Mouse (Mus musculus): ENCODE measurements around the gene Nucb1. TPM values are rescaled to one million over a fixed set of nuclear protein-coding genes. Genes with fewer than 3 reads are reported as not detected.
"Not testable (repeated sequence)": the region's sequence is repeated elsewhere in the genome, so short reads cannot be mapped to it uniquely, and the experiment has no call there.

The Nucb1 gene
- polyA plus RNA-seq, 1 experiment from 2014 or later: 190 TPM

DNA sequence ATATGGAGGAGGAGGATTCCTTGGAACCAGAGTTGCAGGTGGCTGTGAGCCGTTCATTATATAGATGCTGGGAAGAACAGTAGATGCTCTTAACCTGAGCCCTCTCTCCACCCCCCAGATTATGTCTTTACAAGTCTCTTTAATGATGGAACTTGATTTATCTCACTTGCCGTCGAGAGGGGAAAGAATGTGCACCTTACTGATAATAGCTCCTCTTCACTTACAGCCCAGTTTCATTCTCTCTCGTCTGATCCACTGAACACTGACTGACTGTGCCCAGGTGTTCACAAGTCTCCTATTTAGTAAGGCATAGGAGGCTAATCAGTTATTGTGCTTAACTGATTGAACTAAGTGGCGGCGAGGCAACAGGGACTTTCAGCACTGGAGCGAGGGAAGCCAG, 20.6 kb downstream of the Nucb1 start:
- Histone ChIP-seq H3K27ac (ENCODE audit: low read depth, low read length) (no peak overlapping the region), H3K4me2 (replicated peaks; ENCODE audit: low read depth, low read length) (no peak overlapping the region), H3K4me1 (ENCODE audit: control insufficient read depth, insufficient read depth, low read length) (0 out of 2 replicates have a peak, but pooled peaks cover 17% of the 10 kb centered on the region), H3K27me3 (ENCODE audit: control insufficient read depth, insufficient read depth, low read length) (no peaks in the 10 kb centered on the region), H3K4me3 (ENCODE audit: low read length) (no peak overlapping the region), H3K9ac (ENCODE audit: low read depth, low read length) (no peak overlapping the region), H3K9me3 (ENCODE audit: control insufficient read depth, low read length) (no peaks in the 10 kb centered on the region), H3K36me3 (ENCODE audit: control insufficient read depth, insufficient read depth, low read length) (peaks cover 25% of the 10 kb centered on the region)
- WGBS: 62% methylated on average over 7 of the region's 7 CpGs
- ATAC-seq (ENCODE audit: low FRiP score, low TSS enrichment): no peak

- Histone ChIP-seq H3K36me3 (ENCODE audit: control insufficient read depth, insufficient read depth, low read length) (peaks cover 15% of the 10 kb centered on the region; the same call in 1 of the 2 replicates), H3K27ac (ENCODE audit: low read depth, low read length) (peak within 1 kb of the TSS; percentile 59; the same call in 1 of the 2 replicates), H3K27me3 (ENCODE audit: control insufficient read depth, insufficient read depth, low read length) (no peaks in the 10 kb centered on the region), H3K9me3 (ENCODE audit: control insufficient read depth, low read length) (no peaks in the 10 kb centered on the region), H3K4me3 (ENCODE audit: low read length) (peak within 1 kb of the TSS; percentile 39), H3K4me1 (ENCODE audit: control insufficient read depth, insufficient read depth, low read length) (0 out of 2 replicates have a peak, but pooled peaks cover 17% of the 10 kb centered on the region), H3K9ac (ENCODE audit: low read depth, low read length) (peak within 1 kb of the TSS; percentile 61), H3K4me2 (replicated peaks; ENCODE audit: low read depth, low read length) (peak within 1 kb of the TSS; percentile 72)
- peak; percentile 44 for ATAC-seq (ENCODE audit: low FRiP score, low TSS enrichment)
- WGBS: 11% methylated on average over 37 of the region's 38 CpGs
These were observed 21.7 kb downstream of the Nucb1 start, which contains the start of gene Dhdh for GRCm38 (mm10) chr7:45488293-45489204. Gene Dhdh (minus strand): TSS chr7:45488805.

- peak overlapping the region; percentile 72 for H3K4me2 ChIP-seq (replicated peaks; ENCODE audit: low read depth, low read length)
- H3K4me3 ChIP-seq (ENCODE audit: low read length): peak overlapping the region; percentile 39
- no peaks in the 10 kb centered on the region for H3K27me3 ChIP-seq (ENCODE audit: control insufficient read depth, insufficient read depth, low read length)
- peak overlapping the region; percentile 59; the same call in 1 of the 2 replicates for H3K27ac ChIP-seq (ENCODE audit: low read depth, low read length)
- ATAC-seq (ENCODE audit: low FRiP score, low TSS enrichment): peak; percentile 11; the same call in 1 of the 2 replicates
- peak overlapping the region; percentile 61; the same call in 1 of the 2 replicates for H3K9ac ChIP-seq (ENCODE audit: low read depth, low read length)
- H3K36me3 ChIP-seq (ENCODE audit: control insufficient read depth, insufficient read depth, low read length): peaks cover 8% of the 10 kb centered on the region; the same call in 1 of the 2 replicates
- 34% methylated on average over 11 of the region's 11 CpGs for WGBS
- no peaks in the 10 kb centered on the region for H3K9me3 ChIP-seq (ENCODE audit: control insufficient read depth, low read length)
- H3K4me1 ChIP-seq (ENCODE audit: control insufficient read depth, insufficient read depth, low read length): 0 out of 2 replicates have a peak, but pooled peaks cover 17% of the 10 kb centered on the region
These were observed 22.3 kb downstream of the Nucb1 start for GRCm38 (mm10) chr7:45487861-45488292.

DNA sequence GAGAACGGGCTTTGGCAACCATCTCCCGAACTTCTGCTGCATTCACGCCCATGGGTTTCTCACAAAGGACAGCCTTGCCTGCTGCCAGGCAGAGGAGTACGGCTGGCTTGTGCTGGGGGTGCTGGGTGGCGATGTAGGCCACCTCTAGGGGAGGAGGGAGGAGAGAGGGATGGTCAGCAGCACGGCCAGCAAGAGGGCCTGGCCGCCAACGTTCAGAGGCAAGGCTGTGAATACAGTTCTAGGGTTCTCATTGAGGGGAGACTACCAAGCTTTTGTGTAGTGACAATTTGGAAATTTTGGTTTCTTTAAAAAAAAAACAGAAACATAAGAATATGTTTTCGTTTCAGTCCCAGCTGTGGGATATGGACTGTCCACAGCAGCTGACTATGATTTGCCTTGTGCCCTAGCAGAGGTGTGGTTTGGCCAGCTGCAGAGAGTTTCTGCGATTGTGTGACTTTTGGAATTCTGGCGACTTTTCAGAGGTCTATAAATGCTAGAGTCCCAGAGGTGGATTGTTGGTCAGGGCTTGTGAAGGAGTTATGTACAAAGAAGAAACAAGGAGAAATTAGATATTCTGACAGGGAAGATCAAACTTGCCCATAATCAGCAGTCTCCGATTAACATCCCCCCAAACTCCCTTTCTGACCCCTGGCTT, 23.3 kb downstream of the Nucb1 start, which contains the start of gene Gm45808:
Gm45808 (minus strand) TSS at position 51 of the 655 bp plus-strand sequence.
- Histone ChIP-seq H3K27ac (ENCODE audit: low read depth, low read length) (no peak within 1 kb of the TSS), H3K36me3 (ENCODE audit: control insufficient read depth, insufficient read depth, low read length) (0 out of 2 replicates have a peak, but pooled peaks cover under 1% of the 10 kb centered on the region), H3K9me3 (ENCODE audit: control insufficient read depth, low read length) (no peaks in the 10 kb centered on the region), H3K4me1 (ENCODE audit: control insufficient read depth, insufficient read depth, low read length) (0 out of 2 replicates have a peak, but pooled peaks cover 17% of the 10 kb centered on the region), H3K9ac (ENCODE audit: low read depth, low read length) (no peak within 1 kb of the TSS), H3K4me2 (replicated peaks; ENCODE audit: low read depth, low read length) (no peak within 1 kb of the TSS), H3K27me3 (ENCODE audit: control insufficient read depth, insufficient read depth, low read length) (no peaks in the 10 kb centered on the region), H3K4me3 (ENCODE audit: low read length) (no peak within 1 kb of the TSS)
- WGBS: 85% methylated on average over 12 of the region's 12 CpGs
- no peak for ATAC-seq (ENCODE audit: low FRiP score, low TSS enrichment)

DNA sequence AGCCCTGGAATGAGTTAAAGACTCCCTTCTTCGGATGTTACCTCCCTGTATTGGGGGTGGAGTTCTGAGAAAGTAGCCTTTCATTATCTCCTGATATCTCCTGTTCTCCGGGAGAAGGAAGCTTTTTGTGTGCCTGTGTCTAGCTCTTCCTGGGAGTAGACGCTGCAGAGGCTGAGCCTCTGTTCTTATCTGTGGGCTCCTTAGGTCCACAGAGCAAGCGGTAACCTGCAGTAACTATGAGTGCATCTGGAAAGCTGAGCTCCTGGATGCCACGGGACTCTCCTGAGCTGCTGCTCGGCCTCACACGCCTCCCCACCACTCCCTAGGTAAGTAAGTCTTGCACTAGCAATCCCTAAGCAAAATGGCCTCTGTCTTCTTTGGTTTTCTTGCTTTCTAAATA, 24.0 kb downstream of the Nucb1 start:
- H3K27me3 ChIP-seq (ENCODE audit: control insufficient read depth, insufficient read depth, low read length): no peaks in the 10 kb centered on the region
- H3K4me1 ChIP-seq (ENCODE audit: control insufficient read depth, insufficient read depth, low read length): 0 out of 2 replicates have a peak, but pooled peaks cover 12% of the 10 kb centered on the region
- no peak for ATAC-seq (ENCODE audit: low FRiP score, low TSS enrichment)
- H3K9me3 ChIP-seq (ENCODE audit: control insufficient read depth, low read length): no peaks in the 10 kb centered on the region
- no peak overlapping the region for H3K27ac ChIP-seq (ENCODE audit: low read depth, low read length)
- H3K4me3 ChIP-seq (ENCODE audit: low read length): no peak overlapping the region
- no peaks in the 10 kb centered on the region for H3K36me3 ChIP-seq (ENCODE audit: control insufficient read depth, insufficient read depth, low read length)
- no peak overlapping the region for H3K9ac ChIP-seq (ENCODE audit: low read depth, low read length)
- WGBS: 73% methylated on average over 7 of the region's 7 CpGs
- H3K4me2 ChIP-seq (replicated peaks; ENCODE audit: low read depth, low read length): no peak overlapping the region

GRCm38 (mm10) chr7:45484985-45485384, 25.2 kb downstream of the Nucb1 start:
- H3K27ac ChIP-seq (ENCODE audit: low read depth, low read length); H3K27me3 ChIP-seq (ENCODE audit: control insufficient read depth, insufficient read depth, low read length); H3K4me1 ChIP-seq (ENCODE audit: control insufficient read depth, insufficient read depth, low read length); H3K9ac ChIP-seq (ENCODE audit: low read depth, low read length); H3K36me3 ChIP-seq (ENCODE audit: control insufficient read depth, insufficient read depth, low read length); H3K4me2 ChIP-seq (replicated peaks; ENCODE audit: low read depth, low read length); ATAC-seq (ENCODE audit: low FRiP score, low TSS enrichment); H3K4me3 ChIP-seq (ENCODE audit: low read length); H3K9me3 ChIP-seq (ENCODE audit: control insufficient read depth, low read length): not testable (repeated sequence)
- 91% methylated on average over 5 of the region's 5 CpGs for WGBS

DNA sequence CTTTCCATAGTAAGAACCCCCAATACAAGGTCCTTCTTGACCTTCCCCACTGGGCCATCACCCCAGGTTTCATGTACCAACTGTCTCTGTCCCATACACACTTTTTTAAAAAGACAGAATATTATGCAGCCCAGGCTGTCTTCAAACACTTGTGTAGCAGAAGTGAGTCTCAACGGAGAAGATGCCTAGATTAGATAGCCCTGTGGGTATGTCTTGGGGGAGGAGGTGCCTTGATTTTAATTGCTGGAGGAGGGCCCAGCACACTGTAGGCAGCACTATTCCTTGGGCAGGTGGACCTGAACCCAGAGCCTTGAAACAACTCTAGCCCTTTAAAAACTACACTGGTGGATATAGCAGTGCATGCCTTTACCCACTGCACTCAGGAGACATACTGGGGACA, 28.0 kb downstream of the Nucb1 start:
- H3K4me1 ChIP-seq (ENCODE audit: control insufficient read depth, insufficient read depth, low read length): 0 out of 2 replicates have a peak, but pooled peaks cover 2% of the 10 kb centered on the region
- H3K4me3 ChIP-seq (ENCODE audit: low read length): no peak overlapping the region
- H3K9ac ChIP-seq (ENCODE audit: low read depth, low read length): no peak overlapping the region
- H3K36me3 ChIP-seq (ENCODE audit: control insufficient read depth, insufficient read depth, low read length): no peaks in the 10 kb centered on the region
- H3K9me3 ChIP-seq (ENCODE audit: control insufficient read depth, low read length): no peaks in the 10 kb centered on the region
- WGBS: 91% methylated on average over 1 of the region's 1 CpGs
- no peak overlapping the region for H3K27ac ChIP-seq (ENCODE audit: low read depth, low read length)
- no peak; the same call in 1 of the 2 replicates for ATAC-seq (ENCODE audit: low FRiP score, low TSS enrichment)
- H3K4me2 ChIP-seq (replicated peaks; ENCODE audit: low read depth, low read length): no peak overlapping the region
- no peaks in the 10 kb centered on the region for H3K27me3 ChIP-seq (ENCODE audit: control insufficient read depth, insufficient read depth, low read length)

DNA sequence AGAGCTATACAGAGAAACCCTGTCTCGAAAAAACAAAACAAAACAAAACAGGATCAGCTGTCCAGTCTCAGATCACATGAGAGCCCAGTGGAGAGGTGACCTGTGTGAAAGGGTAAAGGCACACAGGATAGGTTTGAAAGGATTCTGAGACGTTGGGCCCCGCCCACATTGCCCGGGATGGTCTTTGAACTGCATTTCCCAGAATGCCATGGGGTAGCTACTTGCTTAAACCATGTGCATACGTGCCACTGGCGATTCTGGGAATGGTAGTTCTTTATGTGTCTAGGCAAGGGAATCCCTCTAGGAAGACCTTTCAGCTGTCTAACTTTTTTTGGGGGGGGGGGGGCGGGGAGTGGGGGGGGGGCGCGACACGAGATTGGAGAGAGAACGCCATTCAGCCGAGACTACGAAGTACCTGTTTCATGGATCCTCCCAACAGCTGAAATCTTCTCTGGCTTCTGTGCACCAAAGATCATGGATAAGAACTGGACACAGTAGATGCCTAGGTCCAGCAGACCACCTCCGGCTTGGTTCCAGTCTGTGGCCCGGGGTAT, 28.8 kb downstream of the Nucb1 start, which contains the start of gene Tulp2:
Tulp2 (plus strand) TSS at position 504 of the 554 bp plus-strand sequence.
- Histone ChIP-seq H3K4me3 (ENCODE audit: low read length) (no peak within 1 kb of the TSS), H3K27me3 (ENCODE audit: control insufficient read depth, insufficient read depth, low read length) (no peaks in the 10 kb centered on the region), H3K36me3 (ENCODE audit: control insufficient read depth, insufficient read depth, low read length) (no peaks in the 10 kb centered on the region), H3K9ac (ENCODE audit: low read depth, low read length) (no peak within 1 kb of the TSS), H3K9me3 (ENCODE audit: control insufficient read depth, low read length) (no peaks in the 10 kb centered on the region), H3K27ac (ENCODE audit: low read depth, low read length) (no peak within 1 kb of the TSS), H3K4me1 (ENCODE audit: control insufficient read depth, insufficient read depth, low read length) (0 out of 2 replicates have a peak, but pooled peaks cover 3% of the 10 kb centered on the region), H3K4me2 (replicated peaks; ENCODE audit: low read depth, low read length) (no peak within 1 kb of the TSS)
- 45% methylated on average over 15 of the region's 15 CpGs for WGBS
- ATAC-seq (ENCODE audit: low FRiP score, low TSS enrichment): peak; percentile 54
